Mouse (Mus musculus) liver, adult 10 weeks (tissue): Measurements from ENCODE around the gene Opn4. TPM values are rescaled to one million over a fixed set of nuclear protein-coding genes. Genes with fewer than 3 reads are reported as not detected.

Experiments used
- polyA plus RNA-seq: library from polyadenylated mRNA; stranded (reverse); fragments of 350-450 nt; fragmentation: Illumina TruSeq; extraction: RNeasy Lipid Tissue Mini Kit (QIAGEN cat#74804); gene quantifications from one replicate; pipeline ENCODE4 v1.2.3, GENCODE M21; 2014; ENCODE audit warnings: low read depth, low replicate concordance

Gene Opn4
- not detected for polyA plus RNA-seq

GRCm38 (mm10) chr14:34599941-34600340, at the start of gene Opn4:
Gene Opn4, minus strand, starts transcription at chr14:34600142.

GRCm38 (mm10) chr14:34588498-34588897, 11.4 kb downstream of the Opn4 start, which contains the start of gene Ldb3:
Gene Ldb3, minus strand, starts transcription at chr14:34588682.

Other genes starting within 250 kb of the Opn4 start
- gene Fam25c, start 244.7 kb downstream of the Opn4 start, polyA plus RNA-seq, result 2.5 TPM
- gene Sncg, start 225.4 kb downstream of the Opn4 start, polyA plus RNA-seq, result not detected
- 2.6 TPM for gene Mmrn2, start 224.7 kb downstream of the Opn4 start, polyA plus RNA-seq
- gene Bmpr1a, start 96.8 kb downstream of the Opn4 start, polyA plus RNA-seq, result 34.1 TPM
- gene 9230112D13Rik, start 77.3 kb downstream of the Opn4 start, polyA plus RNA-seq, result not detected
- gene Ldb3, start 11.5 kb downstream of the Opn4 start, polyA plus RNA-seq, result 0.08 TPM
- 72.8 TPM for gene Wapl, start 73.8 kb upstream of the Opn4 start, polyA plus RNA-seq
- gene Grid1, start 220.0 kb upstream of the Opn4 start, polyA plus RNA-seq, result 0.21 TPM